Mouse (Mus musculus) myocyte (in vitro differentiated cells): ENCODE measurements at regions not wholly inside any gene's neighbourhood (a gene's known extent, or its start where the extent isn't known, plus 50 kb on each side); places are given as distances from the start of the nearest gene placed in this dataset.

ENCODE experiments used
- H3K27me3 ChIP-seq: one replicate; pipeline ENCODE4 v1.6.1; 2011; ENCODE audit not compliant: control insufficient read depth, insufficient read depth, insufficient read length
- H3K36me3 ChIP-seq: one replicate; pipeline ENCODE4 v1.6.1; 2011; ENCODE audit not compliant: control insufficient read depth, insufficient read depth
- H3K4me2 ChIP-seq: one replicate; pipeline ENCODE4 v1.6.1; 2011; ENCODE audit warnings: low read depth, control low read depth
- H3K4me3 ChIP-seq: one replicate; pipeline ENCODE4 v1.5.1; 2011; ENCODE audit warnings: mild to moderate bottlenecking, control low read depth, moderate library complexity
- H3K79me2 ChIP-seq: one replicate; pipeline ENCODE4 v1.6.1; 2011; ENCODE audit not compliant: control insufficient read depth, insufficient read depth
- H3ac ChIP-seq: one replicate; pipeline ENCODE4 v1.6.1; 2011; ENCODE audit not compliant: control insufficient read depth, insufficient read length
- CEBPB ChIP-seq: IDR thresholded peaks from 2 replicates; pipeline ENCODE4 v1.6.1; 2011; ENCODE audit warnings: mild to moderate bottlenecking, moderate library complexity; ENCODE audit not compliant: poor library complexity, insufficient read depth, severe bottlenecking
- E2F4 ChIP-seq: IDR thresholded peaks from one replicate; pipeline ENCODE4 v1.6.1; 2011; ENCODE audit warnings: mild to moderate bottlenecking, control low read depth, moderate library complexity; ENCODE audit not compliant: insufficient read depth
- MAX ChIP-seq: IDR thresholded peaks from one replicate; pipeline ENCODE4 v1.6.1; 2011; ENCODE audit warnings: low read depth, mild to moderate bottlenecking, control low read depth
- MYOD1 ChIP-seq, 3 experiments: IDR thresholded peaks; one replicate each; pipeline ENCODE4 v1.6.1; 2011; ENCODE audit warnings: control low read depth in 2 of 3, low read depth in 2 of 3, mild to moderate bottlenecking in 2 of 3, moderate library complexity in 1 of 3; ENCODE audit not compliant: insufficient read length in 2 of 3, control insufficient read depth in 1 of 3
- MYOG ChIP-seq, 3 experiments: IDR thresholded peaks; one replicate each; pipeline ENCODE4 v1.6.1; 2011; ENCODE audit warnings: control low read depth in 2 of 3, low read depth in 2 of 3, mild to moderate bottlenecking in 2 of 3; ENCODE audit not compliant: insufficient read length in 2 of 3, control insufficient read depth in 1 of 3, insufficient read depth in 1 of 3
- POLR2A ChIP-seq: IDR thresholded peaks from one replicate; pipeline ENCODE4 v1.6.1; 2011; ENCODE audit warnings: low read depth, mild to moderate bottlenecking, control low read depth, moderate library complexity; ENCODE audit not compliant: insufficient read length
- POLR2AphosphoS2 ChIP-seq: IDR thresholded peaks from one replicate; pipeline ENCODE4 v1.6.1; 2011; ENCODE audit warnings: low read depth, control low read depth; ENCODE audit not compliant: insufficient read length
- REST ChIP-seq: IDR thresholded peaks from one replicate; pipeline ENCODE4 v1.6.1; 2011; ENCODE audit warnings: mild to moderate bottlenecking, control low read depth, moderate library complexity; ENCODE audit not compliant: insufficient read depth, insufficient read length
- SRF ChIP-seq: IDR thresholded peaks from one replicate; pipeline ENCODE4 v1.6.1; 2011; ENCODE audit warnings: low read depth; ENCODE audit not compliant: control insufficient read depth, insufficient read length
- TCF12 ChIP-seq: IDR thresholded peaks from one replicate; pipeline ENCODE4 v1.6.1; 2011; ENCODE audit warnings: mild to moderate bottlenecking, control low read depth; ENCODE audit not compliant: poor library complexity, insufficient read depth, severe bottlenecking
- TCF3 ChIP-seq: IDR thresholded peaks from one replicate; pipeline ENCODE4 v1.6.1; 2011; ENCODE audit warnings: low read depth, control low read depth; ENCODE audit not compliant: insufficient read length
- USF1 ChIP-seq: IDR thresholded peaks from one replicate; pipeline ENCODE4 v1.6.1; 2011; ENCODE audit warnings: low read depth, mild to moderate bottlenecking, control low read depth, moderate library complexity

- TF ChIP-seq E2F4 (no peak), MYOD1 (IDR thresholded peaks at IDR 0.05; ENCODE audit: control insufficient read depth in 1 of 3, insufficient read length in 2 of 3, low read depth in 2 of 3) (no peak), REST (no peak), SRF (no peak), CEBPB (no peak), POLR2A (no peak), POLR2AphosphoS2 (no peak), TCF12 (no peak), TCF3 (no peak), MAX (no peak), USF1 (no peak), MYOG (IDR thresholded peaks at IDR 0.05; ENCODE audit: control insufficient read depth in 1 of 3, insufficient read depth in 1 of 3, insufficient read length in 2 of 3, low read depth in 2 of 3) (no peak)
- Histone ChIP-seq H3K79me2 (no peaks in the 10 kb centered on the region), H3K27me3 (no peaks in the 10 kb centered on the region), H3K4me2 (no peak overlapping the region), H3ac (no peak overlapping the region), H3K4me3 (no peak overlapping the region), H3K36me3 (no peaks in the 10 kb centered on the region)
Measured at GRCm38 (mm10) chr6:50859162-50859561, 204.9 kb upstream of the Npvf start.

GRCm38 (mm10) chr6:50877991-50878390, 223.8 kb upstream of the Npvf start:
- no peaks in the 10 kb centered on the region for H3K79me2 ChIP-seq
- H3ac ChIP-seq = no peak overlapping the region
- no peak overlapping the region for H3K4me2 ChIP-seq
- peaks cover 30% of the 10 kb centered on the region for H3K27me3 ChIP-seq
- TF ChIP-seq USF1 (no peak), POLR2AphosphoS2 (no peak), POLR2A (no peak), SRF (no peak), CEBPB (no peak), REST (no peak), MYOG (IDR thresholded peaks at IDR 0.05; ENCODE audit: control insufficient read depth in 1 of 3, insufficient read depth in 1 of 3, insufficient read length in 2 of 3, low read depth in 2 of 3) (no peak), TCF12 (no peak), MYOD1 (IDR thresholded peaks at IDR 0.05; ENCODE audit: control insufficient read depth in 1 of 3, insufficient read length in 2 of 3, low read depth in 2 of 3) (no peak), TCF3 (no peak), MAX (no peak), E2F4 (no peak)
- no peak overlapping the region for H3K4me3 ChIP-seq
- H3K36me3 ChIP-seq = no peaks in the 10 kb centered on the region

GRCm38 (mm10) chr6:50882298-50882697, 228.1 kb upstream of the Npvf start:
- Histone ChIP-seq H3K79me2 (no peaks in the 10 kb centered on the region), H3K4me2 (no peak overlapping the region), H3K27me3 (peaks cover 30% of the 10 kb centered on the region), H3K36me3 (no peaks in the 10 kb centered on the region), H3K4me3 (no peak overlapping the region), H3ac (no peak overlapping the region)
- TF ChIP-seq MYOD1 (IDR thresholded peaks at IDR 0.05; ENCODE audit: control insufficient read depth in 1 of 3, insufficient read length in 2 of 3, low read depth in 2 of 3) = no peak
- TF ChIP-seq MAX = no peak
- no peak for TF ChIP-seq USF1
- TF ChIP-seq CEBPB = no peak
- TF ChIP-seq TCF12 = no peak
- TF ChIP-seq MYOG (IDR thresholded peaks at IDR 0.05; ENCODE audit: control insufficient read depth in 1 of 3, insufficient read depth in 1 of 3, insufficient read length in 2 of 3, low read depth in 2 of 3) = no peak
- no peak for TF ChIP-seq E2F4
- TF ChIP-seq POLR2AphosphoS2 = no peak
- TF ChIP-seq SRF = no peak
- no peak for TF ChIP-seq TCF3
- TF ChIP-seq REST = no peak
- TF ChIP-seq POLR2A = no peak

- Histone ChIP-seq H3K4me3 (no peak overlapping the region), H3K36me3 (no peaks in the 10 kb centered on the region), H3K79me2 (no peaks in the 10 kb centered on the region), H3K27me3 (peaks cover 30% of the 10 kb centered on the region), H3K4me2 (no peak overlapping the region), H3ac (no peak overlapping the region)
- TF ChIP-seq SRF = no peak
- TF ChIP-seq TCF3 = no peak
- TF ChIP-seq USF1 = no peak
- TF ChIP-seq TCF12 = no peak
- TF ChIP-seq POLR2AphosphoS2 = no peak
- no peak for TF ChIP-seq MYOD1 (IDR thresholded peaks at IDR 0.05; ENCODE audit: control insufficient read depth in 1 of 3, insufficient read length in 2 of 3, low read depth in 2 of 3)
- no peak for TF ChIP-seq POLR2A
- no peak for TF ChIP-seq REST
- TF ChIP-seq MYOG (IDR thresholded peaks at IDR 0.05; ENCODE audit: control insufficient read depth in 1 of 3, insufficient read depth in 1 of 3, insufficient read length in 2 of 3, low read depth in 2 of 3) = no peak
- no peak for TF ChIP-seq CEBPB
- TF ChIP-seq E2F4 = no peak
- TF ChIP-seq MAX = no peak
Measured at GRCm38 (mm10) chr6:50882759-50883158, 228.5 kb upstream of the Npvf start.

DNA sequence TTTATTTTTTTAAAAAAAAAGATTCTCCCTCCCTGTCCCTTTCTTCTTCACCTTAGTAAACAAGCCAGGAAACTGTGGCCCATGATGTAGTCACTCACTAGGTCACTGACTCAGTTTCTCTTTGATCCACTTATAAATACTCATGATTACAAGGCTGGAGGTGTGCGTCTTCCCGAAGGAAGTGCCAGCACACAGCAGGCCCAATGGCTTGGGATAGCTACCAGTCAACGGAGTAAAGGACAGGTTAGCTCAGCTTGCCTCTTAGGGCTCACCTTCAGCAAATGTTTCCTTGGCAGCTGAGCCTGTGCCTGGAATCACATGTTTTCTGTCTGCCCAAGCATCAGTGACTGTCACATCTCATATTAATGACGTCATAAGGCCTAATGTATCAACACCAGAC, 230.8 kb upstream of the Npvf start:
- H3K79me2 ChIP-seq = no peaks in the 10 kb centered on the region
- no peak overlapping the region for H3K4me3 ChIP-seq
- no peak overlapping the region for H3K4me2 ChIP-seq
- H3K27me3 ChIP-seq = peaks cover 20% of the 10 kb centered on the region
- no peaks in the 10 kb centered on the region for H3K36me3 ChIP-seq
- H3ac ChIP-seq = no peak overlapping the region
- TF ChIP-seq MAX = no peak
